In genomic region chr9:96538916-96539315, GRCm38 (mm10) we compare ENCODE assay signal across 17 mouse cellular contexts. TPM values are rescaled to one million over a fixed set of nuclear protein-coding genes. Genes with fewer than 3 reads are reported as not detected.
DNase-seq lines count a peak whose midpoint lies in the region; ATAC-seq and TF ChIP-seq lines count a peak whose summit lies in the region.
"Had no signal": no experiment of that assay in that cellular context is flagged by ENCODE, and none has a peak within 500 bp of the region (broad histone marks: within the 10 kb centered on the region; RNA-seq: fewer than 3 reads in every experiment).

No protein-coding gene starts in this region.

- peaks cover 12% of the 10 kb centered on the region; the same call in 1 of the 2 replicates for H3K36me3 ChIP-seq in kidney, embryonic 14.5 days (ENCODE audit: control insufficient read depth, insufficient read depth, low read length)
- peaks cover 16% of the 10 kb centered on the region for H3K36me3 ChIP-seq in forebrain, embryonic 13.5 days (ENCODE audit: poor library complexity, severe bottlenecking)

- DNase-seq in gastrocnemius, adult 2 months = peak; percentile 51
- DNase-seq in gastrocnemius, postnatal 10 days = no peak
- DNase-seq in kidney, postnatal 4 days = peak; percentile 31 to 57
- DNase-seq in Muller cell, postnatal 12 days (ENCODE audit: inconsistent ontology term) = peak; percentile 22
- DNase-seq in lung, postnatal 10 days = peak; percentile 33
- no peak for DNase-seq in left cerebral cortex, postnatal 14 days (ENCODE audit: low spot score in 2 of 2)
- DNase-seq: cerebellum, adult 9-11 months; midbrain, embryonic 14.5 days; right cerebral cortex, postnatal 4 days had no signal

- no peak overlapping the region for H3K4me3 ChIP-seq in gastrocnemius, adult 2 months
- no peak overlapping the region for H3K4me3 ChIP-seq in kidney, embryonic 14.5 days (ENCODE audit: low read length)
- H3K4me3 ChIP-seq in forebrain, embryonic 13.5 days = no peak overlapping the region
- H3K4me3 ChIP-seq: heart, embryonic 15.5 days had no signal

- peaks cover 10% of the 10 kb centered on the region for H3K4me1 ChIP-seq in kidney, embryonic 14.5 days (ENCODE audit: control insufficient read depth, insufficient read depth, low read length)
- H3K4me1 ChIP-seq in forebrain, embryonic 13.5 days = peaks cover 14% of the 10 kb centered on the region

- H3K27ac ChIP-seq in gastrocnemius, adult 2 months = peak overlapping the region; percentile 49; the same call in 1 of the 2 replicates
- no peak overlapping the region for H3K27ac ChIP-seq in kidney, embryonic 14.5 days (ENCODE audit: low read depth, low read length)
- no peak overlapping the region for H3K27ac ChIP-seq in forebrain, embryonic 13.5 days
- H3K27ac ChIP-seq: heart, embryonic 15.5 days had no signal

- H3K9me3 ChIP-seq in kidney, embryonic 14.5 days (ENCODE audit: control insufficient read depth, low read length) = no peaks in the 10 kb centered on the region
- H3K9me3 ChIP-seq in forebrain, embryonic 13.5 days (replicated peaks) = no peaks in the 10 kb centered on the region
- H3K9me3 ChIP-seq: heart, embryonic 15.5 days had no signal

- no peaks in the 10 kb centered on the region for H3K27me3 ChIP-seq in kidney, embryonic 14.5 days (ENCODE audit: control insufficient read depth, insufficient read depth, low read length)
- H3K27me3 ChIP-seq in forebrain, embryonic 13.5 days = no peaks in the 10 kb centered on the region
- H3K27me3 ChIP-seq: heart, embryonic 15.5 days had no signal

- H3K9ac ChIP-seq in kidney, embryonic 14.5 days (ENCODE audit: low read depth, low read length) = no peak overlapping the region
- H3K9ac ChIP-seq in forebrain, embryonic 13.5 days = no peak overlapping the region
- H3K9ac ChIP-seq: heart, embryonic 15.5 days had no signal

- intact Hi-C loops in gastrocnemius, adult 2 months (cut with DNase I) = no loop called here
- intact Hi-C loops in left cerebral cortex, postnatal 14 days (cut with DNase I) = no loop called here

- ATAC-seq in kidney, embryonic 14.5 days (ENCODE audit: low FRiP score, low TSS enrichment) = no peak
- no peak for ATAC-seq in forebrain, embryonic 13.5 days
- ATAC-seq: forebrain, embryonic 16.5 days; inflammation-experienced regulatory T-cells, adult 6 months had no signal

- no peak overlapping the region for H3K4me2 ChIP-seq in kidney, embryonic 14.5 days (replicated peaks; ENCODE audit: low read depth, low read length)
- H3K4me2 ChIP-seq in forebrain, embryonic 13.5 days = no peak overlapping the region
- H3K4me2 ChIP-seq: heart, embryonic 15.5 days had no signal

- 62% methylated on average over 10 of the region's 10 CpGs for WGBS in kidney, embryonic 14.5 days
- WGBS in forebrain, embryonic 13.5 days = 68% methylated on average over 10 of the region's 10 CpGs

- no peak for TF ChIP-seq CTCF in gastrocnemius, adult 2 months (IDR thresholded peaks at IDR 0.05)

RNA-seq across cellular contexts. Expression of gene Gm28729, which starts 13.9 kb away (rescaled TPM):
- total RNA-seq in gastrocnemius, adult 2 months (2021) = not detected
- 1 to 10 TPM in 1 of 2 experiments, under 1 TPM in 1; 0.89 to 1.3 TPM for total RNA-seq in gastrocnemius, postnatal 10 days (2021)
- polyA plus RNA-seq in kidney, embryonic 14.5 days (2014; fragmentation: Nextera tagmentation; extraction: Ambion mirVana) = not detected in 2 replicates
- total RNA-seq in left cerebral cortex, postnatal 14 days (2021) = under 1 TPM in 1 of 2 experiments, not detected in 1; 0.34 TPM
- 0.10 and 0.14 TPM in 2 replicates for polyA plus RNA-seq in forebrain, embryonic 13.5 days (2015; fragmentation: Nextera tagmentation; extraction: Ambion mirVana)
- total RNA-seq: adrenal gland, postnatal 36 days had no signal
- polyA plus RNA-seq: heart, embryonic 15.5 days; inflammation-experienced regulatory T-cells, adult 6 months; limb, embryonic 11.5 days; liver, embryonic 16.5 days; midbrain, embryonic 14.5 days had no signal

Comparison
In these comparisons a context has a peak if more than half of its experiments do, and no peak if none do; other contexts are left out.
1. DNase-seq: peak in gastrocnemius, adult 2 months (single experiment), kidney, postnatal 4 days (2 of 2), Muller cell, postnatal 12 days (single experiment) and lung, postnatal 10 days (single experiment); none in gastrocnemius, postnatal 10 days (single experiment) and left cerebral cortex, postnatal 14 days (0 of 2).